Comparison of ENCODE assay signal across 8 mouse cellular contexts in genomic region chr5:137741023-137741931, GRCm38 (mm10). TPM values are rescaled to one million over a fixed set of nuclear protein-coding genes. Genes with fewer than 3 reads are reported as not detected.
A peak's percentile ranks its signal among the peaks of the same experiment; 100 is the strongest.
DNase-seq lines count a peak whose midpoint lies in the region; ATAC-seq and TF ChIP-seq lines count a peak whose summit lies in the region.

Gene Nyap1 (minus strand): TSS chr5:137741607.

- peak; percentile 32; the same call in 1 of the 2 replicates for TF ChIP-seq CTCF in E14TG2a.4 (conservative IDR thresholded peaks at IDR 0.05; ENCODE audit: low read length)
- TF ChIP-seq CTCF in heart, postnatal 0 days (IDR thresholded peaks at IDR 0.05; ENCODE audit: low read depth), result peak; percentile 54
- TF ChIP-seq CTCF in lung, adult 2 months (IDR thresholded peaks at IDR 0.05; ENCODE audit: insufficient read depth, low read length), result peak; percentile 31; the same call in 1 of the 2 replicates

- H3K4me2 ChIP-seq in heart, postnatal 0 days (ENCODE audit: low read depth, low read length), result peak within 1 kb of the TSS; percentile 92
- peak within 1 kb of the TSS; percentile 94 for H3K4me2 ChIP-seq in neural tube, embryonic 15.5 days

- peak within 1 kb of the TSS; percentile 90 for H3K27ac ChIP-seq in forebrain, embryonic 10.5 days
- H3K27ac ChIP-seq in heart, postnatal 0 days (ENCODE audit: low read depth), result peak within 1 kb of the TSS; percentile 70
- peak within 1 kb of the TSS; percentile 88 for H3K27ac ChIP-seq in neural tube, embryonic 15.5 days (replicated peaks)

- peaks cover 6% of the 10 kb centered on the region for H3K36me3 ChIP-seq in E14TG2a.4 (ENCODE audit: insufficient read depth, low read length)
- peaks cover 21% of the 10 kb centered on the region for H3K36me3 ChIP-seq in forebrain, embryonic 10.5 days (replicated peaks)
- no peaks in the 10 kb centered on the region for H3K36me3 ChIP-seq in heart, postnatal 0 days (replicated peaks; ENCODE audit: control insufficient read depth, insufficient read depth, low read length)
- peaks cover 7% of the 10 kb centered on the region for H3K36me3 ChIP-seq in neural tube, embryonic 15.5 days

- H3K9ac ChIP-seq in heart, postnatal 0 days (replicated peaks; ENCODE audit: low read depth, low read length), result peak within 1 kb of the TSS; percentile 70
- H3K9ac ChIP-seq in neural tube, embryonic 15.5 days (replicated peaks), result peak within 1 kb of the TSS; percentile 76

- TF ChIP-seq EP300 in heart, postnatal 0 days (IDR thresholded peaks at IDR 0.05; ENCODE audit: low read depth), result no peak

- DNase-seq in c-Kit-negative CD71-positive TER-119-positive erythroid progenitor cells, embryonic 14.5 days (ENCODE audit: low read depth, low spot score), result peak; percentile 62
- peak; percentile 85 for DNase-seq in forebrain, embryonic 10.5 days (ENCODE audit: extremely low spot score, low spot score)
- peak; percentile 78 for DNase-seq in heart, postnatal 0 days (ENCODE audit: low spot score)
- peak; percentile 83 to 91 for DNase-seq in kidney, postnatal 4 days
- DNase-seq in lung, adult 2 months, result peak; percentile 81
- peak; percentile 85 to 88 for DNase-seq in thymus, adult 18-20 months

- peak; percentile 72 for ATAC-seq in heart, postnatal 0 days (ENCODE audit: insufficient read depth, low read depth)
- ATAC-seq in neural tube, embryonic 15.5 days (ENCODE audit: low FRiP score), result peak; percentile 88

- no peaks in the 10 kb centered on the region for H3K9me3 ChIP-seq in E14TG2a.4 (ENCODE audit: low read length)
- peaks cover 3% of the 10 kb centered on the region for H3K9me3 ChIP-seq in forebrain, embryonic 10.5 days
- H3K9me3 ChIP-seq in heart, postnatal 0 days (replicated peaks; ENCODE audit: control insufficient read depth, low read length), result no peaks in the 10 kb centered on the region
- no peaks in the 10 kb centered on the region for H3K9me3 ChIP-seq in neural tube, embryonic 15.5 days (replicated peaks)

- TF ChIP-seq POLR2A in lung, adult 2 months (IDR thresholded peaks at IDR 0.05; ENCODE audit: borderline replicate concordance, extremely low read depth, low read depth, low read length), result peak; percentile 51; the same call in 1 of the 2 replicates

- H3K4me1 ChIP-seq in E14TG2a.4 (replicated peaks; ENCODE audit: low read depth, low read length), result peaks cover 64% of the 10 kb centered on the region
- H3K4me1 ChIP-seq in forebrain, embryonic 10.5 days, result peaks cover 68% of the 10 kb centered on the region
- peaks cover 3% of the 10 kb centered on the region; the same call in 1 of the 2 replicates for H3K4me1 ChIP-seq in heart, postnatal 0 days (ENCODE audit: control insufficient read depth, insufficient read depth)
- no peaks in the 10 kb centered on the region for H3K4me1 ChIP-seq in lung, adult 2 months (ENCODE audit: control insufficient read depth, insufficient read depth, low read length)
- H3K4me1 ChIP-seq in neural tube, embryonic 15.5 days, result peaks cover 48% of the 10 kb centered on the region

- H3K27me3 ChIP-seq in E14TG2a.4 (ENCODE audit: insufficient read depth, low read length), result no peaks in the 10 kb centered on the region
- H3K27me3 ChIP-seq in forebrain, embryonic 10.5 days (ENCODE audit: poor library complexity, severe bottlenecking), result 0 out of 2 replicates have a peak, but pooled peaks cover 7% of the 10 kb centered on the region
- H3K27me3 ChIP-seq in heart, postnatal 0 days (ENCODE audit: control insufficient read depth, insufficient read depth, low read length), result no peaks in the 10 kb centered on the region
- no peaks in the 10 kb centered on the region for H3K27me3 ChIP-seq in neural tube, embryonic 15.5 days (replicated peaks)

- H3K4me3 ChIP-seq in E14TG2a.4 (replicated peaks; ENCODE audit: low read length), result peak within 1 kb of the TSS; percentile 84
- H3K4me3 ChIP-seq in forebrain, embryonic 10.5 days, result peak within 1 kb of the TSS; percentile 77
- peak within 1 kb of the TSS; percentile 70 for H3K4me3 ChIP-seq in heart, postnatal 0 days (ENCODE audit: low read depth, low read length)
- peak within 1 kb of the TSS; percentile 52 for H3K4me3 ChIP-seq in lung, adult 2 months (replicated peaks; ENCODE audit: extremely low read depth, low read depth, low read length)
- H3K4me3 ChIP-seq in neural tube, embryonic 15.5 days (replicated peaks), result peak within 1 kb of the TSS; percentile 70

- WGBS in forebrain, embryonic 10.5 days, result under 1% methylated on average over 71 of the region's 71 CpGs
- under 1% methylated on average over 61 of the region's 71 CpGs for WGBS in heart, postnatal 0 days
- under 1% methylated on average over 71 of the region's 71 CpGs for WGBS in lung, adult 2 months
- under 1% methylated on average over 63 of the region's 71 CpGs for WGBS in neural tube, embryonic 15.5 days

RNA-seq across cellular contexts. Expression of gene Nyap1, which starts in this region (rescaled TPM):
- polyA plus RNA-seq in forebrain, embryonic 10.5 days (2016; fragmentation: Nextera tagmentation; extraction: Ambion mirVana), result 2.9 and 5.1 TPM in 2 replicates
- 1.3 and 5.8 TPM in 2 replicates for total RNA-seq in heart, postnatal 0 days (2014; rRNA removed; ENCODE audit: low replicate concordance)
- 0.56 and 0.65 TPM in 2 replicates for polyA plus RNA-seq in heart, postnatal 0 days (2015; fragmentation: Nextera tagmentation; extraction: Ambion mirVana)
- polyA plus RNA-seq in lung, adult 2 months (2012; rRNA removed), result 2.3 and 2.4 TPM in 2 replicates
- 32.7 and 41.3 TPM in 2 replicates for polyA plus RNA-seq in neural tube, embryonic 15.5 days (2015; fragmentation: Nextera tagmentation; extraction: Ambion mirVana)

Comparison
In these comparisons a context has a peak if more than half of its experiments do, and no peak if none do; other contexts are left out.
1. Peak in every context shown above with its lines: DNase-seq, ATAC-seq, H3K4me3 ChIP-seq and H3K27ac ChIP-seq.